24 mouse cellular contexts compared by ENCODE assay signal in genomic region chr3:79001754-79002153, GRCm38 (mm10).
DNase-seq lines count a peak whose midpoint lies in the region; ATAC-seq lines count a peak whose summit lies in the region.
"Had no signal": no experiment of that assay in that cellular context is flagged by ENCODE, and none has a peak within 500 bp of the region (broad histone marks: within the 10 kb centered on the region; RNA-seq: fewer than 3 reads in every experiment).

No protein-coding gene starts in this region.

- H3K4me1 ChIP-seq in heart, embryonic 11.5 days (ENCODE audit: control insufficient read depth, insufficient read depth, low read length) = no peaks in the 10 kb centered on the region
- H3K4me1 ChIP-seq: embryonic facial prominence, embryonic 13.5 days; embryonic facial prominence, embryonic 15.5 days; forebrain, embryonic 10.5 days; forebrain, embryonic 12.5 days had no signal

- H3K4me2 ChIP-seq in heart, embryonic 11.5 days = no peak overlapping the region
- H3K4me2 ChIP-seq: embryonic facial prominence, embryonic 13.5 days; embryonic facial prominence, embryonic 15.5 days; forebrain, embryonic 12.5 days had no signal

- H3K27ac ChIP-seq in heart, embryonic 11.5 days (ENCODE audit: low read depth, low read length) = no peak overlapping the region
- H3K27ac ChIP-seq: embryonic facial prominence, embryonic 13.5 days; embryonic facial prominence, embryonic 15.5 days; forebrain, embryonic 10.5 days; forebrain, embryonic 12.5 days had no signal

- H3K9me3 ChIP-seq in heart, embryonic 11.5 days (replicated peaks; ENCODE audit: control insufficient read depth, low read length) = no peaks in the 10 kb centered on the region
- H3K9me3 ChIP-seq: embryonic facial prominence, embryonic 13.5 days; embryonic facial prominence, embryonic 15.5 days; forebrain, embryonic 10.5 days; forebrain, embryonic 12.5 days had no signal

- H3K4me3 ChIP-seq in heart, embryonic 11.5 days (ENCODE audit: low read depth, low read length) = no peak overlapping the region
- H3K4me3 ChIP-seq: embryonic facial prominence, embryonic 13.5 days; embryonic facial prominence, embryonic 15.5 days; erythroblast, embryonic 14.5 days; forebrain, embryonic 10.5 days; forebrain, embryonic 12.5 days had no signal

- ATAC-seq in heart, embryonic 11.5 days (replicated peaks; ENCODE audit: insufficient number of reproducible peaks, low FRiP score, low TSS enrichment) = no peak
- 0 out of 4 replicates have a peak, but pooled peaks have one; percentile 13 to 27 for ATAC-seq in hematopoietic stem cell, adult 5-6 weeks (replicated peaks in 1 of 2; ENCODE audit: insufficient read depth in 1 of 2, low FRiP score in 2 of 2, low TSS enrichment in 1 of 2, low read depth in 1 of 2, poor library complexity in 2 of 2, severe bottlenecking in 2 of 2)
- ATAC-seq in megakaryocyte progenitor cell, adult 5-6 weeks (replicated peaks; ENCODE audit: poor library complexity) = peak; percentile 52; the same call in 1 of the 2 replicates
- ATAC-seq: forebrain, embryonic 14.5 days; forebrain, embryonic 16.5 days had no signal

- no peaks in the 10 kb centered on the region for H3K36me3 ChIP-seq in heart, embryonic 11.5 days (ENCODE audit: control insufficient read depth, insufficient read depth, low read length)
- H3K36me3 ChIP-seq: embryonic facial prominence, embryonic 13.5 days; embryonic facial prominence, embryonic 15.5 days; forebrain, embryonic 10.5 days; forebrain, embryonic 12.5 days had no signal

- peak; percentile 37 for DNase-seq in heart, adult 11 months
- DNase-seq in MEL-GATA-1-ER (ENCODE audit: extremely low read depth, low read depth) = peak; percentile 44
- DNase-seq in urinary bladder, postnatal 10 days (ENCODE audit: low spot score) = no peak
- DNase-seq in ovary, postnatal 14 days (ENCODE audit: low spot score) = no peak
- no peak for DNase-seq in kidney, adult 8-10 months
- DNase-seq: adrenal gland, adult 2 months; adrenal gland, postnatal 10 days; adrenal gland, postnatal 25 days; cerebellum, adult 11-12 months; cerebellum, adult 2 months; cerebellum, adult 9-10 months; cerebellum, postnatal 10 days; cerebellum, postnatal 25 days; embryo, embryonic 11 days had no signal

- no peak overlapping the region for H3K9ac ChIP-seq in heart, embryonic 11.5 days (ENCODE audit: low read depth, low read length)
- H3K9ac ChIP-seq: embryonic facial prominence, embryonic 13.5 days; embryonic facial prominence, embryonic 15.5 days; forebrain, embryonic 12.5 days had no signal

- H3K27me3 ChIP-seq in heart, embryonic 11.5 days (ENCODE audit: control insufficient read depth, insufficient read depth, low read length) = no peaks in the 10 kb centered on the region
- H3K27me3 ChIP-seq: embryonic facial prominence, embryonic 13.5 days; embryonic facial prominence, embryonic 15.5 days; forebrain, embryonic 12.5 days had no signal

- 76% methylated on average over 4 of the region's 4 CpGs for WGBS in heart, embryonic 11.5 days (ENCODE audit: insufficient replicate concordance)

Comparison
In these comparisons a context has a peak if more than half of its experiments do, and no peak if none do; other contexts are left out.
1. DNase-seq: peak in heart, adult 11 months (single experiment) and MEL-GATA-1-ER (single experiment); none in urinary bladder, postnatal 10 days (single experiment), ovary, postnatal 14 days (single experiment) and kidney, adult 8-10 months (0 of 2).